Comparison of ENCODE assay signal across 34 mouse cellular contexts in the genomic region with DNA sequence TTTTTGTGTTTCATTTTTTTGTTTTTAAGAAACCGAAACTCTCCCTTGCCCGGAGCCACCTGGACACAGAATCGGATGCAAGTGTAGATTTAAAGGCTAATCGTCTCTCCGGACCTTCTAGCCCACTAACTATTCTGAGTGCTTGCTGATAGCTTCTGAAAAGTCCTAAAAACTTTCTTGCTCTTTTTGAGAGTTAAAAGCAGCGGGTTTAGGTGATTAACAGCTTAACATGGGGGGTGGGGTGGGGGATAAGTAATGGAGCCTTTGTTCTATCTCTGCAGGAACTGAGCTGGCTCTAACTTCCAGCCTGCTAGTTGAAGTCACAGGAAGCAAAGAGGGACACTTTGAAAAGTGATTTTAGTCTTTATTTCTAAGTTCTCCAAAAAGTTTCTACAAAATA. TPM values are rescaled to one million over a fixed set of nuclear protein-coding genes. Genes with fewer than 3 reads are reported as not detected.
"Had no signal": no experiment of that assay in that cellular context is flagged by ENCODE, and none has a peak within 500 bp of the region (broad histone marks: within the 10 kb centered on the region; RNA-seq: fewer than 3 reads in every experiment).

No protein-coding gene starts in this region.

- H3K9me3 ChIP-seq: limb, embryonic 10.5 days; limb, embryonic 12.5 days; limb, embryonic 13.5 days; limb, embryonic 15.5 days; liver, embryonic 12.5 days; liver, embryonic 13.5 days; liver, embryonic 15.5 days; lung, embryonic 15.5 days; midbrain, embryonic 10.5 days; midbrain, embryonic 12.5 days; midbrain, embryonic 13.5 days; midbrain, embryonic 15.5 days; neural tube, embryonic 12.5 days had no signal

- H3K9ac ChIP-seq: limb, embryonic 12.5 days; limb, embryonic 13.5 days; limb, embryonic 15.5 days; liver, embryonic 12.5 days; liver, embryonic 13.5 days; liver, embryonic 14.5 days; liver, embryonic 15.5 days; liver, postnatal 0 days; lung, embryonic 14.5 days; lung, embryonic 15.5 days; midbrain, embryonic 12.5 days; midbrain, embryonic 13.5 days; midbrain, embryonic 15.5 days; neural tube, embryonic 12.5 days had no signal

- H3K27me3 ChIP-seq: limb, embryonic 12.5 days; limb, embryonic 13.5 days; limb, embryonic 15.5 days; liver, embryonic 12.5 days; liver, embryonic 13.5 days; liver, embryonic 15.5 days; lung, embryonic 15.5 days; megakaryocyte, embryonic 14.5 days; midbrain, embryonic 12.5 days; midbrain, embryonic 13.5 days; midbrain, embryonic 15.5 days; neural tube, embryonic 12.5 days had no signal

- H3K4me2 ChIP-seq: limb, embryonic 12.5 days; limb, embryonic 13.5 days; limb, embryonic 15.5 days; liver, embryonic 11.5 days; liver, embryonic 12.5 days; liver, embryonic 13.5 days; liver, embryonic 15.5 days; lung, embryonic 14.5 days; lung, embryonic 15.5 days; midbrain, embryonic 12.5 days; midbrain, embryonic 13.5 days; midbrain, embryonic 15.5 days; neural tube, embryonic 12.5 days had no signal

- H3K36me3 ChIP-seq: limb, embryonic 10.5 days; limb, embryonic 12.5 days; limb, embryonic 13.5 days; limb, embryonic 15.5 days; liver, embryonic 12.5 days; liver, embryonic 13.5 days; liver, embryonic 15.5 days; lung, embryonic 15.5 days; midbrain, embryonic 10.5 days; midbrain, embryonic 12.5 days; midbrain, embryonic 13.5 days; midbrain, embryonic 15.5 days; neural tube, embryonic 12.5 days had no signal

- DNase-seq: left cerebral cortex, postnatal 4 days; liver; liver, embryonic 13.5 days; liver, postnatal 0 days; lung, adult 18-20 months; lung, adult 2 months; lung, embryonic 14.5 days; lung, postnatal 10 days; lung, postnatal 14 days; lung, postnatal 36 days; lung, postnatal 4 days had no signal

- ATAC-seq: liver, embryonic 12.5 days; liver, postnatal 0 days; lung, postnatal 0 days; midbrain, embryonic 13.5 days; midbrain, embryonic 15.5 days; midbrain, embryonic 16.5 days had no signal

- H3K4me1 ChIP-seq: limb, embryonic 13.5 days; limb, embryonic 15.5 days; liver, embryonic 12.5 days; liver, embryonic 13.5 days; liver, embryonic 15.5 days; lung, embryonic 15.5 days; megakaryocyte, embryonic 14.5 days; midbrain, embryonic 12.5 days; midbrain, embryonic 15.5 days; neural tube, embryonic 12.5 days had no signal

- H3K27ac ChIP-seq: left cerebral cortex, adult 2 months; limb, embryonic 10.5 days; limb, embryonic 12.5 days; limb, embryonic 13.5 days; limb, embryonic 15.5 days; liver, embryonic 12.5 days; liver, embryonic 13.5 days; liver, embryonic 14.5 days; liver, embryonic 15.5 days; lung, embryonic 15.5 days; macrophage; midbrain, embryonic 10.5 days; midbrain, embryonic 12.5 days; midbrain, embryonic 13.5 days; midbrain, embryonic 15.5 days; neural tube, embryonic 12.5 days had no signal

- H3K4me3 ChIP-seq: left cerebral cortex, adult 2 months; limb, embryonic 10.5 days; limb, embryonic 12.5 days; limb, embryonic 13.5 days; limb, embryonic 15.5 days; liver, embryonic 12.5 days; liver, embryonic 13.5 days; liver, embryonic 15.5 days; lung, embryonic 15.5 days; megakaryocyte, embryonic 14.5 days; midbrain, embryonic 10.5 days; midbrain, embryonic 12.5 days; midbrain, embryonic 13.5 days; midbrain, embryonic 15.5 days; myocyte; neural tube, embryonic 12.5 days had no signal

RNA-seq across cellular contexts. Expression of a gene that starts 24.2 kb away (rescaled TPM):
- total RNA-seq: liver, adult 2 months; megakaryocyte-erythroid progenitor cell, adult 5-6 weeks; monocyte, adult 5-6 weeks had no signal
- polyA plus RNA-seq: liver, adult 2 months; liver, postnatal 0 days; lung, embryonic 14.5 days; macrophage; myocyte had no signal
